Mouse (Mus musculus) lung, postnatal 14 days (tissue): ENCODE data around the gene Zfp352.
"Not testable (repeated sequence)": the region's sequence is repeated elsewhere in the genome, so short reads cannot be mapped to it uniquely, and the experiment has no call there.

Experiments
- DNase-seq: peaks from one replicate; pipeline ENCODE4 v3.0.0; 2021

The Zfp352 gene

DNA sequence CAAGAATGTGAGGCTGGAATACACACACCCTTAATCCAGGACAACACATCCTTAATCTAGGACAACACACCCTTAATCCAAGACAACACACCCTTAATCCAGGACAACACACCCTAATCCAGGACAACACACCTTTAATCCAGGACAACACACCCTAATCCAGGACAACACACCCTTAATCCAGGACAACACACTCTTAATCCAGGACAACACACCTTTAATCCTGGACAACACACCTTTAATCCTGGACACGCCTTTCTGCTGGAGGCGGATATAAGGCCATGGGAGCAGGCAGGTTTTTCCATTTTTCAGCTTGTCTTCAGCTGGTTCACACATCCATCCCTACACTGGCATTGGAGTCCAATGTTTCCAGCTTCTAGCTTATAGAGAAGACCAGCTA, at the start of gene Zfp352:
Gene Zfp352, plus strand, starts transcription at position 301 of the 400 bp plus-strand sequence.
- no peak for DNase-seq

GRCm38 (mm10) chr4:90170890-90171483, 47.6 kb upstream of the Zfp352 start:
- no peak for DNase-seq

GRCm38 (mm10) chr4:90174036-90174435, 44.6 kb upstream of the Zfp352 start:
- DNase-seq: no peak

- no peak for DNase-seq
Measured at GRCm38 (mm10) chr4:90203421-90203820, 15.2 kb upstream of the Zfp352 start.

- DNase-seq: no peak
Measured at GRCm38 (mm10) chr4:90211475-90211874, 7.1 kb upstream of the Zfp352 start.

- DNase-seq: no peak
Measured at GRCm38 (mm10) chr4:90212076-90212475, 6.5 kb upstream of the Zfp352 start.

GRCm38 (mm10) chr4:90235646-90236045, 17.0 kb downstream of the Zfp352 start:
- DNase-seq: not testable (repeated sequence)

DNA sequence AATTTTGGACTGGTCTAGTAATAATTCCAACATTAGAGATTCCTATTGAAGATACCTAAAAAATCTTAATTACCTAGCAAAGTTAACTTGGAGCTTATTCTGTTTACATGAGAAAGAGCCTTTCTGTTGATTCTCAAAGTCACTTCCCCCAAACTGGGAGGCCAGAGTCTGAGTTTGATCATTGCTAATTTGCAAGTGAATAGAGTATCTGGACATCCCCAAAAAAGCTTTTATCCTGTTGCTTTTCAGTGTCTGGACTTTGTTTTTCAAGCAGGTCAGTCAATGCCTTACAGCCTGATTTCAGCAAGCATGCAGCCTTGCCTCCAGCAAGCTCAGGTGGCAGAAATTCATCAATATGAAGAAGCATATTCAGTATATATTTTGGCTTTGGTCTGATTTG, 51.2 kb downstream of the Zfp352 start:
- DNase-seq: no peak
